Mouse (Mus musculus): ENCODE data around the gene Ankrd22.

GRCm38 (mm10) chr19:34074239-34074638, 91.6 kb downstream of the Ankrd22 start:
- TF ChIP-seq POLR2A (IDR thresholded peaks at IDR 0.05; ENCODE audit: extremely low read depth, insufficient read depth, low read length) = no peak
- TF ChIP-seq CTCF (IDR thresholded peaks at IDR 0.05; ENCODE audit: low read depth, low read length) = no peak
